Mouse (Mus musculus) 3T3-L1 (cell line): Measurements from ENCODE around the gene Wdr45b.
"Not testable (repeated sequence)": the region's sequence is repeated elsewhere in the genome, so short reads cannot be mapped to it uniquely, and the experiment has no call there.

Experiments
- DNase-seq: peaks from one replicate; pipeline ENCODE4 v3.0.0-alpha.2; 2015; ENCODE audit warnings: low read depth, low spot score

Gene Wdr45b

GRCm38 (mm10) chr11:121354091-121354707, at the start of gene Wdr45b:
TSS of gene Wdr45b (minus strand) at chr11:121354445.
- DNase-seq, result peak; percentile 95

GRCm38 (mm10) chr11:121392405-121392804, 38.2 kb upstream of the Wdr45b start:
- no peak for DNase-seq

GRCm38 (mm10) chr11:121390793-121391192, 36.5 kb upstream of the Wdr45b start:
- peak; percentile 32 for DNase-seq

- no peak for DNase-seq
Observed at GRCm38 (mm10) chr11:121388554-121388945, 34.3 kb upstream of the Wdr45b start.

- DNase-seq, result peak; percentile 90
Observed at GRCm38 (mm10) chr11:121387750-121388553, 33.7 kb upstream of the Wdr45b start, which contains the start of gene Rab40b. TSS of gene Rab40b (minus strand) at chr11:121388251.

GRCm38 (mm10) chr11:121380294-121380693, 26.0 kb upstream of the Wdr45b start:
- DNase-seq, result no peak

- DNase-seq, result no peak
Observed at GRCm38 (mm10) chr11:121378644-121379043, 24.4 kb upstream of the Wdr45b start.

- DNase-seq, result peak; percentile 68
Observed at GRCm38 (mm10) chr11:121373305-121373704, 19.1 kb upstream of the Wdr45b start.

GRCm38 (mm10) chr11:121370337-121370994, 16.2 kb upstream of the Wdr45b start:
- DNase-seq, result no peak

- DNase-seq, result peak; percentile 65
Observed at GRCm38 (mm10) chr11:121369622-121370021, 15.4 kb upstream of the Wdr45b start.

- no peak for DNase-seq
Observed at GRCm38 (mm10) chr11:121368731-121369130, 14.5 kb upstream of the Wdr45b start.

- DNase-seq, result peak; percentile 93
Observed at GRCm38 (mm10) chr11:121367170-121367707, 13.0 kb upstream of the Wdr45b start.

GRCm38 (mm10) chr11:121362212-121362611, 8.0 kb upstream of the Wdr45b start:
- peak; percentile 45 for DNase-seq

- peak; percentile 34 for DNase-seq
Observed at GRCm38 (mm10) chr11:121353326-121354090, 737 bp downstream of the Wdr45b start.

- not testable (repeated sequence) for DNase-seq
Observed at GRCm38 (mm10) chr11:121348727-121349126, 5.5 kb downstream of the Wdr45b start.

GRCm38 (mm10) chr11:121348166-121348565, 6.1 kb downstream of the Wdr45b start:
- DNase-seq, result no peak

- DNase-seq, result no peak
Observed at GRCm38 (mm10) chr11:121347036-121347435, 7.2 kb downstream of the Wdr45b start.

- not testable (repeated sequence) for DNase-seq
Observed at GRCm38 (mm10) chr11:121342423-121342822, 11.8 kb downstream of the Wdr45b start.

GRCm38 (mm10) chr11:121340287-121340686, 14.0 kb downstream of the Wdr45b start:
- DNase-seq, result no peak

GRCm38 (mm10) chr11:121339647-121340046, 14.6 kb downstream of the Wdr45b start:
- no peak for DNase-seq

GRCm38 (mm10) chr11:121331641-121332040, 22.6 kb downstream of the Wdr45b start:
- DNase-seq, result no peak
